Mouse (Mus musculus) left cerebral cortex, adult 2 months (tissue): ENCODE measurements at regions not wholly inside any gene's neighbourhood (a gene's known extent, or its start where the extent isn't known, plus 50 kb on each side); places are given as distances from the start of the nearest gene placed in this dataset.
"Not testable (repeated sequence)": the region's sequence is repeated elsewhere in the genome, so short reads cannot be mapped to it uniquely, and the experiment has no call there.

ENCODE experiments used
- DNase-seq, 2 experiments: peaks; one replicate each; pipeline ENCODE4 v3.0.0; 2021 to 2022; ENCODE audit warnings: low spot score in 2 of 2, mixed read lengths in 1 of 2; ENCODE audit errors: extremely low spot score in 1 of 2
- H3K27ac ChIP-seq: fragments of 200-600 bp; 2 replicates; pipeline ENCODE4 v1.8.1; 2022
- H3K4me3 ChIP-seq: fragments of 200-600 bp; 2 replicates; pipeline ENCODE4 v1.8.1; 2022
- CTCF ChIP-seq: fragments of 200-600 bp; IDR thresholded peaks from 2 replicates; pipeline ENCODE4 v1.8.1; 2022; ENCODE audit warnings: antibody characterized with exemption, mild to moderate bottlenecking, moderate library complexity
- intact Hi-C: fragments of 180-260 bp; cut with DNase I; formaldehyde crosslinking; loops from one replicate; pipeline ENCODE4 v1.15.1; 2025

DNA sequence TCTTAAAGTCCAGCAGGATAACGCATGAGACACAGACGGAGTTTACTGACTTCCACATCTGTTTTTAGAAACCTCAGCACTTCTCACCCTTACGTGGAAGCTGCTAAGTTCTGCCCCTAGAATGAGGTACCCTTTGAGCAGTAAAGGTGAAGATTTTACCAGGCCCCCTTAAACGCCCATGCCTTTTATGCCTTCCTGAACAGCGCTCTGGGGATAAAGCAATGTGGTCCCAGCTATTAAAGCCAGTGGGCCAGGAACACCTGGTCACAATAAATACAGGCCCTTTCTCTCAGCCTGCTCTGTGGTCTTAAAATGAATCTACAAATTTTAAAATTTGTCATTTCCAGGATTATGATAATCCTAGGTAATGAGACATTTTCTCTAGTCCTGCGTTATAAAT, 57.9 kb downstream of the Llph start:
- intact Hi-C loops, result no loop called here
- no peak overlapping the region for H3K27ac ChIP-seq

DNA sequence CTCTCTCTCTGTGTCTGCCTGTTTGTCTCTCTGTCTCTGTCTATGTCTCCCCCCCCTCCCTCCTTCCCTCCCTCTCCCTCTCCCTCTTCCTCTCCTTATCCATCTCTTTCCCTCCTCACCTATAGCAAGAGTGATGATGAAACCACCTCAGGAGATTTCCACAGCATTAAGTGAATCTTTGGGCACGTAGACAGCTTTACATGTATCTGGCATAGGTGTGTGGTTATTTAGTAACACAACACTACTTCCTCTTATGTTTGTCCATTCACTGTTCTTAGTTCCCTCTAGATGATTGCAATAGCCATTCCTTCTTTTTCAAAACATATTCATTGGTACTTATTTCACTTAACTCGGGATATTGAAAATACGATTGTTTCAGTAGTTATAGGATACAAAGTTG, 65.0 kb downstream of the Llph start:
- DNase-seq, result no peak
- Histone ChIP-seq H3K4me3 (no peak overlapping the region), H3K27ac (no peak overlapping the region)
- intact Hi-C loops, result no loop called here
- TF ChIP-seq CTCF, result no peak

More for the DNA sequence above, 57.9 kb downstream of the Llph start:
- no peak overlapping the region for H3K4me3 ChIP-seq
- no peak for DNase-seq
- TF ChIP-seq CTCF, result no peak

DNA sequence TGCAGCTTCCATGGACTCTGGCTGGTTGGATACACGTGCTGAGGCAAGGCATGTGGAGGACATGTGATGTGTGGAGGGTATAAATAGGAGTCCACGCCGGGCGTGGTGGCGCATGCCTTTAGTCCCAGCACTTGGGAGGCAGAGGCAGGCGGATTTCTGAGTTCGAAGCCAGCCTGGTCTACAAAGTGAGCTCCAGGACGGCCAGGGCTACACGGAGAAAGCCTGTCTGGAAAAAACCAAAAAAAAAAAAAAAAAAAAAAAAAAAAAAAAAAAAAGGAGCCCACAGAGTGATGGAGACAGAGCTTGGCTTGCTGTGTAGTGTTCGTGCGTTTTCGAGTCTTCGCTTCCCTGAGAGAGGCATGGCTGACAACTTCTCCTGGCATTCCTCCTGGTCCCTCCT, 66.5 kb downstream of the Llph start:
- H3K27ac ChIP-seq, H3K4me3 ChIP-seq, DNase-seq, intact Hi-C loops: not testable (repeated sequence)

DNA sequence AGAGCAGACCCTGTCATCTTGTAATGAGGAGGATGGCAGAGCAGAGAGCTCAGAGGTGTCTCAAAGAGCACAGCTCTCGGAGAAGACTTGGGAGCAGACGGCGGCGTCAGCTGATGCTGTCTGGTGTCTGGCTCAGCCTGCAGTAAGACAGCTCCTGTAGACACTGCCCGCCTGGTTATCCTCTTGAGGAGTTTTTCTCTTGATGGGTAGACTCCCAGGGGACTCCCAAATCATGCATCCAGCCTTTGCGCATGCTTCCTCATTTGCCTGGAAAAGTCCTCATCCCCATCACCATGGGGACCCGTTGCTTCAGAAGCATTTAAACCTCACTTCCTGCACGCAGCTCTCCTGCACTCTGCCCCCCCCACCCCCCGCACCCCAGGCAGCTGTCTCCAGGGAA, 67.6 kb downstream of the Llph start:
- no peak overlapping the region for H3K4me3 ChIP-seq
- intact Hi-C loops, result no loop called here
- DNase-seq, result no peak
- H3K27ac ChIP-seq, result no peak overlapping the region
- no peak for TF ChIP-seq CTCF

DNA sequence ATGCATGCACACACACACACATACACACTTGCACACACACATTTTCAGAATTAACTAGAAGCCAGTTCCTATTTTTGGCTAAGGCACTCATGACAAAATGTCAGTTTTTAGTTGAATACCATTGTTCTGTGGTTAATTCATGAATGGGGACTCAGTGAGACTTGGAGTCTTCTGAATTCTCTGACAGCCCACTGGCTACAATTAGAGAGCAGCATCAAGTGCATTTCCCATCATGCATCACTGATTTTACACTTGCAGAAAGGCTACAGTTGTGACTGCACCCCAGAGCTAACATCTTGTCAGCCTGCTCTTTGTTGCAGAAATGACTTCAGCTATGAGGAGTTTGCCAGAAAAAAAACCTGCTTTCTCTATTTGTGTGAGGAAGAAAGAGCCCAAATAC, 70.4 kb downstream of the Llph start:
- H3K27ac ChIP-seq, result no peak overlapping the region
- DNase-seq, result no peak
- no peak overlapping the region for H3K4me3 ChIP-seq
- intact Hi-C loops, result no loop called here
- no peak for TF ChIP-seq CTCF

DNA sequence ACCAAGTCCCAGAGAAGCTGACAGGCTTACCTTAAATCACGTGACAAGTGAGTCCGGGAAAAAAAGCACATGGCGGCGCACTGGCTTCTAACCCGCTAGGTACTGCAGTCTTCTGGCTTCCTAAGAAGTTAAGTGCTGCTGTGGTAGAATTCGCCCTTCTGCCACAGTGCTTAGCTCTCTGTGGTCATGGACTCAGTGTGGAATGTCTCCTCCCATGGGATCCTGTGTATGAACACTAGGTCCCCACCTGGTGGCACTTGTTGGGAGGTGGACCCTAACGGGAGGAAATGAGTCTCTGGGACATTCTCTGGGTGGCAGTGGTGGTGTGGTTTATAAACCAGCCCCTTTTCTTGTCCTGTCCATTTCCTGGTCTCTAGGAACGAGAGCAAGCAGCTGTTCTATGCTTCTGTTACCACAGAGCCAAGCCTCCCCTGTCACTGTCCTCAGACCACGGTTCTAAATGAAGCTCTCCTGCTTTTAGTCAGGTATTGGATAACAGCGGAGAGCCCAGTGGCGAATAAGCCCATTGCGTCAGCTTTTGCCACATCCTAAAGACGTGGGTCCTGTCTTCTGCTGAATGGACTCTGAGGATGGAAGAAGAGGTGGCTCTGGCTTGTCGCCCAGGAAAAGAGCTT, 71.5 kb downstream of the Llph start:
- no peak for DNase-seq
- Histone ChIP-seq H3K27ac (no peak overlapping the region), H3K4me3 (no peak overlapping the region)
- no peak for TF ChIP-seq CTCF
- intact Hi-C loops, result no loop called here

DNA sequence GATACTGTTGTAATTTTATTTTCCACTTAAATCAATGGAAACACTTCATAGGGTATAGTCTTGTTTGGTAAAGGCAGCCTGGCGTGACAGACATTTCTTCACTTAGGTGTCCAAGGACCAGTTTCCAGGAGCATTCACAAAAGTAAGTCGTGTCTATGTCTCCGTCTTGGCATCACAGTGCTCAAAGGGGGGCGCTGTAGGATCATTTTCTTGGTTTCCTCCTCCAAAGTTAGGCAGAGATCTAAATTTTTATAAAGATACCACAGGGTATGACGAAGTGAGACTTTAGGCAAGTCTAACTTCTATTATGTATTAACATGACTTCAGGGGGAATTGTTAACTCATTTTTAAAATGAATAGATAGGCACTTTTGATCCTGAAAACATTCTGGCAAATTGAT, 79.1 kb downstream of the Llph start:
- Histone ChIP-seq H3K4me3 (no peak overlapping the region), H3K27ac (no peak overlapping the region)
- peak; percentile 10 to 23 for DNase-seq
- peak; percentile 51 for TF ChIP-seq CTCF
- intact Hi-C loops, result loop anchor here (5.0 kb wide), 2 partner anchors 396 to 556 kb away; no protein-coding TSS in a partner anchor

DNA sequence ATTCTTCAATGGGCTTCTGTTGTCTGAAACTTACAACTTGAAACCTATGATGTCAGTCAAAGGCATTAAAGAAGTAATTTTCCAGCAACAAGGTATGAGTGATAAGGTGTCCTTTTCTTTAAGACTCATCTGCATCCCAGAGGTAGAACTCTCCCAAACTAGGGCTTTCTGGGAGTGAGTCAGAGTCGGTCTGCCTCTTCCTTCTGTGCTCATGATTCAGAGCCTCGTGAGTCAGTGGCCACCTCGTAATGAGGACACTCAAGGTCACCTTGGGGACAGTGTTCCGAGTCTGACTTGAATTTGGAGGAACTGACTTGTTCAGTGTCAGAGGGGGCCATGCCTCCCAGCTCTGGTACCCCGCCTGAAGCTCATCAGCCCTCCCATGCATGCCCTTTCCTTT, 81.8 kb downstream of the Llph start:
- TF ChIP-seq CTCF, result no peak
- peak in 1 of 2 experiments; percentile 15 for DNase-seq
- Histone ChIP-seq H3K27ac (no peak overlapping the region), H3K4me3 (no peak overlapping the region)
- intact Hi-C loops, result loop anchor here (5.0 kb wide), 2 partner anchors 394 to 554 kb away; no protein-coding TSS in a partner anchor
